In the genomic region with DNA sequence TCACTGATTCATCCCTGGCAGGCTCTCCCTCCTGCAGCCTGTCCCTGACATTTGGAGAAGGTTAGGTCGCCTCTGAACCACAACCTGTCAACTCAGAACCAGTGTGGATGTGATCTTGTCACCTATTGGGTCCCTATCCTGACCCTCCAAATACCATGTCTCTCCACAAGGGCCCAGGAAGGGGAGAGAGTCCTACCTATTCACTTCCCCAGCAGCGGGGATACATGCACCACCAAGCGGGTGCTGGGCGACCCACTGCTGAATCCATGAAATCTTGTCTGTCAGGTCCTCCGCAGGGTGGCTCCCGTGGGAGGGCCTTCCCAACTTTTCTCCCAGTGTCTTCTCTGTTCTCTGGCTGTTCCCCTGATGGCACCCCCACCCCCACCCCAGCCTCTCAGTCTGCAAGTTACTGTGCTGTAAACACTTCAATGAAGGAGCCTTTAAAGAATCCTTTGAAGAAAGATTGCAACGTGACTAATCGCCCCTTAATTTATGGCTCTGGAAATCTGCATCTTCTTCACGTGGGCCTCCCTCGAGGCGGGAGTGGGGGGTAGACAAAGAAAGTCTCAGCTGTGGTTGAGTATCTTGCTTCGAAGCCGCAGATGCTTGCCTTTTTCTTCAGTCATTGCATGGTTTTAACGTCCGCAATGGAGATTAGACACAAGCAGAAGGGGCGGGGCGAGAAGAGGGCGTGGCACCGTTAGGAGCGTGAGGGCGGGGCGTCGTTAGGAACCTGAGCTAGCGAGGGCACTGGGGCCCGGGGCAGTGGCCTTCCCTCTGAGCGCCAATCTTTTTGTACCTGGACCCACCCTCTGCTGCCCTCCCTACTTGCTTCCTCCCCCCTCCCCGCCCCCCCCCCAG, we compare ENCODE assay signal across 8 mouse cellular contexts.
A peak's percentile ranks its signal among the peaks of the same experiment; 100 is the strongest.
DNase-seq lines count a peak whose midpoint lies in the region; ATAC-seq and TF ChIP-seq lines count a peak whose summit lies in the region.

No protein-coding gene starts in this region.

- no peaks in the 10 kb centered on the region for H3K36me3 ChIP-seq in heart, embryonic 12.5 days
- H3K36me3 ChIP-seq in kidney, embryonic 15.5 days: no peaks in the 10 kb centered on the region
- no peaks in the 10 kb centered on the region for H3K36me3 ChIP-seq in lung, embryonic 15.5 days

- peak overlapping the region; percentile 48; the same call in 1 of the 2 replicates for H3K9ac ChIP-seq in heart, embryonic 12.5 days
- H3K9ac ChIP-seq in kidney, embryonic 15.5 days: peak overlapping the region; percentile 35
- peak overlapping the region; percentile 21; the same call in 1 of the 2 replicates for H3K9ac ChIP-seq in lung, embryonic 15.5 days

- TF ChIP-seq CTCF in olfactory bulb, adult 2 months (IDR thresholded peaks at IDR 0.05; ENCODE audit: insufficient read depth, low read depth, low read length): no peak

- H3K4me2 ChIP-seq in heart, embryonic 12.5 days: peak overlapping the region; percentile 76
- H3K4me2 ChIP-seq in kidney, embryonic 15.5 days: peak overlapping the region; percentile 71
- H3K4me2 ChIP-seq in lung, embryonic 15.5 days: peak overlapping the region; percentile 62

- peaks cover 33% of the 10 kb centered on the region for H3K27me3 ChIP-seq in heart, embryonic 12.5 days (replicated peaks)
- peaks cover 22% of the 10 kb centered on the region; the same call in 1 of the 2 replicates for H3K27me3 ChIP-seq in kidney, embryonic 15.5 days
- peaks cover 34% of the 10 kb centered on the region for H3K27me3 ChIP-seq in lung, embryonic 15.5 days

- peak overlapping the region; percentile 38 for H3K4me3 ChIP-seq in heart, embryonic 12.5 days
- H3K4me3 ChIP-seq in kidney, embryonic 15.5 days (replicated peaks): peak overlapping the region; percentile 39
- peak overlapping the region; percentile 32 for H3K4me3 ChIP-seq in lung, embryonic 15.5 days
- H3K4me3 ChIP-seq in olfactory bulb, adult 2 months (ENCODE audit: insufficient read depth, low read depth, low read length): 0 out of 2 replicates have a peak overlapping the region, but pooled peaks have one; percentile 17

- TF ChIP-seq POLR2A in olfactory bulb, adult 2 months (IDR thresholded peaks at IDR 0.05; ENCODE audit: insufficient read depth, low read depth, low read length): no peak

- peak; percentile 60 to 63 for DNase-seq in right cerebral cortex, postnatal 10 days (ENCODE audit: low spot score in 2 of 2)
- no peak for DNase-seq in right cerebral cortex, adult 18-20 months
- peak; percentile 70 to 75 for DNase-seq in cerebellum, postnatal 10 days
- peak; percentile 45 to 73 for DNase-seq in urinary bladder, postnatal 4 days (ENCODE audit: low spot score in 2 of 2)

- WGBS in heart, embryonic 12.5 days: 1% methylated on average over 26 of the region's 27 CpGs
- 1% methylated on average over 27 of the region's 27 CpGs for WGBS in kidney, embryonic 15.5 days
- 2% methylated on average over 26 of the region's 27 CpGs for WGBS in lung, embryonic 15.5 days
- 3% methylated on average over 26 of the region's 27 CpGs for whole genome bisulfite sequencing in olfactory bulb, adult 2 months

- no peak overlapping the region for H3K27ac ChIP-seq in heart, embryonic 12.5 days (ENCODE audit: poor library complexity, severe bottlenecking)
- peak overlapping the region; percentile 69 for H3K27ac ChIP-seq in kidney, embryonic 15.5 days
- H3K27ac ChIP-seq in lung, embryonic 15.5 days: no peak overlapping the region
- no peak overlapping the region for H3K27ac ChIP-seq in olfactory bulb, adult 2 months (ENCODE audit: insufficient read depth, low read depth, low read length)

- H3K4me1 ChIP-seq in heart, embryonic 12.5 days (replicated peaks): peaks cover 11% of the 10 kb centered on the region; the same call in 1 of the 2 replicates
- peaks cover 23% of the 10 kb centered on the region for H3K4me1 ChIP-seq in kidney, embryonic 15.5 days
- peaks cover 21% of the 10 kb centered on the region for H3K4me1 ChIP-seq in lung, embryonic 15.5 days
- H3K4me1 ChIP-seq in olfactory bulb, adult 2 months (ENCODE audit: control insufficient read depth, insufficient read depth, low read length): peaks cover 22% of the 10 kb centered on the region

- peak; percentile 67; the same call in 1 of the 2 replicates for ATAC-seq in heart, embryonic 12.5 days (ENCODE audit: insufficient number of reproducible peaks, low FRiP score)
- ATAC-seq in kidney, embryonic 15.5 days (replicated peaks; ENCODE audit: low FRiP score): peak; percentile 91
- peak; percentile 68; the same call in 1 of the 2 replicates for ATAC-seq in lung, embryonic 15.5 days (ENCODE audit: borderline replicate concordance, extremely low read depth, low FRiP score, low TSS enrichment)

- H3K9me3 ChIP-seq in heart, embryonic 12.5 days (replicated peaks): no peaks in the 10 kb centered on the region
- H3K9me3 ChIP-seq in kidney, embryonic 15.5 days (replicated peaks): no peaks in the 10 kb centered on the region
- no peaks in the 10 kb centered on the region for H3K9me3 ChIP-seq in lung, embryonic 15.5 days
